Mouse (Mus musculus): ENCODE measurements around the gene Myo5a. TPM values are rescaled to one million over a fixed set of nuclear protein-coding genes. Genes with fewer than 3 reads are reported as not detected.
"Not testable (repeated sequence)": the region's sequence is repeated elsewhere in the genome, so short reads cannot be mapped to it uniquely, and the experiment has no call there.

Myo5a gene
- total and polyA plus RNA-seq, 2 experiments from 2014 or later, result 42.1 to 110 TPM

DNA sequence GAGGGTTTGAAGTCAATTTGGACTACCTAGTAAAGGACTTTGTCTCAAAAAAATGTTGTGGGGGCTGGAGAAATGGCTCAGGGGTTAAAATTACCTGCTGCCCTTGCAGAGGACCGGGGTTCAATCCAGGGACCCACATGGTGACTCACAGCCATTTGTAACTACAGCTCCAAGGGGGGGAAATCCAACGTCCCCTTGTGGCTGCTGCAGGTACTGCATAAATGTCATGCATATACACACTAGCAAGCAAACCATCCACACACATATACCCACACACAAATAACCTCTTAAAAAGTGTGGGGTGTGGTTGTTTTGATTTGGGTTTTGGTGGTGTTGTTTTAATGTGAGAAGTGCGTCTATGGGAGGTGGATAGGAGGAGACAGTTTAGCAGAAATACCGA lies 173.7 kb downstream of the Myo5a start:
- H3K9ac ChIP-seq (replicated peaks; ENCODE audit: low read length), result no peak overlapping the region
- H3K4me1 ChIP-seq (ENCODE audit: insufficient read depth, low read length), result no peaks in the 10 kb centered on the region
- no peak overlapping the region for H3K4me3 ChIP-seq (ENCODE audit: low read length)
- no peaks in the 10 kb centered on the region for H3K36me3 ChIP-seq (ENCODE audit: insufficient read depth, low read length)
- H3K4me2 ChIP-seq (ENCODE audit: low read depth, low read length), result no peak overlapping the region
- H3K27ac ChIP-seq, result no peak overlapping the region
- 80% methylated on average over 4 of the region's 4 CpGs for WGBS
- no peaks in the 10 kb centered on the region for H3K9me3 ChIP-seq (ENCODE audit: low read length)
- ATAC-seq (no peak), DNase-seq (ENCODE audit: low spot score) (no peak)
- peak; percentile 48 for TF ChIP-seq CTCF (IDR thresholded peaks at IDR 0.05; ENCODE audit: low read depth)
- H3K27me3 ChIP-seq (ENCODE audit: insufficient read depth, low read length), result no peaks in the 10 kb centered on the region

- Histone ChIP-seq H3K36me3 (ENCODE audit: insufficient read depth, low read length) (no peaks in the 10 kb centered on the region), H3K9ac (replicated peaks; ENCODE audit: low read length) (no peak overlapping the region), H3K27ac (no peak overlapping the region), H3K4me2 (ENCODE audit: low read depth, low read length) (no peak overlapping the region), H3K4me3 (ENCODE audit: low read length) (no peak overlapping the region), H3K9me3 (ENCODE audit: low read length) (no peaks in the 10 kb centered on the region), H3K27me3 (ENCODE audit: insufficient read depth, low read length) (no peaks in the 10 kb centered on the region), H3K4me1 (ENCODE audit: insufficient read depth, low read length) (no peaks in the 10 kb centered on the region)
- TF ChIP-seq CTCF (IDR thresholded peaks at IDR 0.05; ENCODE audit: low read depth), result no peak
- ATAC-seq, result no peak
- DNase-seq (ENCODE audit: low spot score), result no peak
- WGBS, result 87% methylated on average over 13 of the region's 13 CpGs
Observed at GRCm38 (mm10) chr9:75246080-75246930, 175.5 kb downstream of the Myo5a start.

- no peak overlapping the region for H3K9ac ChIP-seq (replicated peaks; ENCODE audit: low read length)
- DNase-seq (ENCODE audit: low spot score) (no peak), ATAC-seq (no peak)
- WGBS, result 90% methylated on average over 6 of the region's 6 CpGs
- no peaks in the 10 kb centered on the region for H3K9me3 ChIP-seq (ENCODE audit: low read length)
- H3K4me3 ChIP-seq (ENCODE audit: low read length), result no peak overlapping the region
- no peak overlapping the region for H3K27ac ChIP-seq
- no peak for TF ChIP-seq CTCF (IDR thresholded peaks at IDR 0.05; ENCODE audit: low read depth)
- H3K36me3 ChIP-seq (ENCODE audit: insufficient read depth, low read length), result no peaks in the 10 kb centered on the region
- no peaks in the 10 kb centered on the region for H3K4me1 ChIP-seq (ENCODE audit: insufficient read depth, low read length)
- no peak overlapping the region for H3K4me2 ChIP-seq (ENCODE audit: low read depth, low read length)
- H3K27me3 ChIP-seq (ENCODE audit: insufficient read depth, low read length), result no peaks in the 10 kb centered on the region
Observed at GRCm38 (mm10) chr9:75247870-75248269, 177.1 kb downstream of the Myo5a start.

GRCm38 (mm10) chr9:75248359-75248758 lies 177.5 kb downstream of the Myo5a start:
- 81% methylated on average over 1 of the region's 1 CpGs for WGBS

GRCm38 (mm10) chr9:75248874-75249273 lies 178.1 kb downstream of the Myo5a start:
- no peak for DNase-seq (ENCODE audit: low spot score)
- no peak overlapping the region for H3K4me3 ChIP-seq (ENCODE audit: low read length)
- no peak overlapping the region for H3K9ac ChIP-seq (replicated peaks; ENCODE audit: low read length)
- ATAC-seq, result no peak
- H3K9me3 ChIP-seq (ENCODE audit: low read length), result no peaks in the 10 kb centered on the region
- no peaks in the 10 kb centered on the region for H3K27me3 ChIP-seq (ENCODE audit: insufficient read depth, low read length)
- H3K27ac ChIP-seq, result no peak overlapping the region
- H3K4me1 ChIP-seq (ENCODE audit: insufficient read depth, low read length), result 0 out of 2 replicates have a peak, but pooled peaks cover 3% of the 10 kb centered on the region
- no peak for TF ChIP-seq CTCF (IDR thresholded peaks at IDR 0.05; ENCODE audit: low read depth)
- no peaks in the 10 kb centered on the region for H3K36me3 ChIP-seq (ENCODE audit: insufficient read depth, low read length)
- H3K4me2 ChIP-seq (ENCODE audit: low read depth, low read length), result no peak overlapping the region

More at GRCm38 (mm10) chr9:75248359-75248758, 177.5 kb downstream of the Myo5a start:
- no peaks in the 10 kb centered on the region for H3K36me3 ChIP-seq (ENCODE audit: insufficient read depth, low read length)
- H3K9me3 ChIP-seq (ENCODE audit: low read length), result no peaks in the 10 kb centered on the region
- no peaks in the 10 kb centered on the region for H3K27me3 ChIP-seq (ENCODE audit: insufficient read depth, low read length)
- no peak for TF ChIP-seq CTCF (IDR thresholded peaks at IDR 0.05; ENCODE audit: low read depth)
- H3K4me2 ChIP-seq (ENCODE audit: low read depth, low read length), result no peak overlapping the region
- no peak for DNase-seq (ENCODE audit: low spot score)
- H3K27ac ChIP-seq, result no peak overlapping the region
- H3K4me3 ChIP-seq (ENCODE audit: low read length), result no peak overlapping the region
- ATAC-seq, result no peak
- H3K4me1 ChIP-seq (ENCODE audit: insufficient read depth, low read length), result no peaks in the 10 kb centered on the region
- no peak overlapping the region for H3K9ac ChIP-seq (replicated peaks; ENCODE audit: low read length)

DNA sequence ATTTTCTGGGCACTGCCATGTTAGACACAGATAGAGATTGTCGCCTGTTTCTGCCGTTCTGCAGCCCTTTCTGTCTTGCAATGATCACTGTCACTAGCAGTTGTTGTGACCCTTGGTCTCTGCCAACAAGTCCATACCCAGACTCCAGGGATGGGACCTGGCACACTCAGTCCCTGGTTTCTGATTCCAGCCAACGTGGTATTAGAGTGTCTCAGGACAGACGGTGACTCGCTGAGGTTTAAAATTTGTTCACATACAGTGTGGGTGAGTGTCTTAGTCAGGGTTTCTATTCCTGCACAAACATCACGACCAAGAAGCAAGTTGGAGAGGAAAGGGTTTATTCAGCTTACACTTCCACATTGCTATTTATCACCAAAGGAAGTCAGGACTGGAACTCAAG lies 182.3 kb downstream of the Myo5a start:
- not testable (repeated sequence) for ATAC-seq; H3K4me2 ChIP-seq (ENCODE audit: low read depth, low read length); H3K4me3 ChIP-seq (ENCODE audit: low read length); DNase-seq (ENCODE audit: low spot score); H3K9ac ChIP-seq (replicated peaks; ENCODE audit: low read length); H3K36me3 ChIP-seq (ENCODE audit: insufficient read depth, low read length); H3K27me3 ChIP-seq (ENCODE audit: insufficient read depth, low read length); H3K9me3 ChIP-seq (ENCODE audit: low read length)
- Histone ChIP-seq H3K27ac (peak overlapping the region; percentile 6; the same call in 1 of the 2 replicates), H3K4me1 (ENCODE audit: insufficient read depth, low read length) (peaks cover 12% of the 10 kb centered on the region; the same call in 1 of the 2 replicates)
- 66% methylated on average over 6 of the region's 6 CpGs for WGBS

GRCm38 (mm10) chr9:75253766-75254165 lies 183.0 kb downstream of the Myo5a start:
- TF ChIP-seq CTCF (IDR thresholded peaks at IDR 0.05; ENCODE audit: low read depth), result no peak
- Histone ChIP-seq H3K36me3 (ENCODE audit: insufficient read depth, low read length) (no peaks in the 10 kb centered on the region), H3K4me3 (ENCODE audit: low read length) (no peak overlapping the region), H3K4me1 (ENCODE audit: insufficient read depth, low read length) (peaks cover 12% of the 10 kb centered on the region; the same call in 1 of the 2 replicates), H3K9ac (replicated peaks; ENCODE audit: low read length) (no peak overlapping the region), H3K4me2 (ENCODE audit: low read depth, low read length) (0 out of 2 replicates have a peak overlapping the region, but pooled peaks have one; percentile 3), H3K27ac (peak overlapping the region; percentile 81), H3K9me3 (ENCODE audit: low read length) (no peaks in the 10 kb centered on the region), H3K27me3 (ENCODE audit: insufficient read depth, low read length) (no peaks in the 10 kb centered on the region)
- no peak for ATAC-seq
- 28% methylated on average over 3 of the region's 3 CpGs for WGBS
- no peak for DNase-seq (ENCODE audit: low spot score)

All from hindbrain, postnatal 0 days (tissue).